Mouse (Mus musculus) kidney, postnatal 0 days (tissue): Measurements from ENCODE around the gene Hmgb2. TPM values are rescaled to one million over a fixed set of nuclear protein-coding genes. Genes with fewer than 3 reads are reported as not detected.

Source experiments
- ATAC-seq: fragments of 200-750 bp; cut with Nextera tagmentation; replicated peaks from 2 replicates; pipeline ENCODE4 v1.8.0; 2017; ENCODE audit warnings: low read depth, moderate number of reproducible peaks, moderate TSS enrichment, moderate library complexity; ENCODE audit not compliant: low FRiP score
- DNase-seq: peaks from one replicate; pipeline ENCODE4 v3.0.0-alpha.2; 2016; ENCODE audit warnings: low spot score
- H3K27ac ChIP-seq: fragments of 300-500 bp; sonication (generic); 2 replicates; pipeline ENCODE4 v1.5.1; 2014; ENCODE audit warnings: mild to moderate bottlenecking
- H3K27me3 ChIP-seq: fragments of 300-500 bp; sonication (generic); 2 replicates; pipeline ENCODE4 v1.6.1; 2014; ENCODE audit warnings: low read length, mixed read lengths; ENCODE audit not compliant: insufficient read depth
- H3K36me3 ChIP-seq: fragments of 300-500 bp; sonication (generic); 2 replicates; pipeline ENCODE4 v1.6.1; 2014; ENCODE audit warnings: low read length, mixed read lengths; ENCODE audit not compliant: insufficient read depth
- H3K4me1 ChIP-seq: fragments of 300-500 bp; sonication (generic); replicated peaks from 2 replicates; pipeline ENCODE4 v1.6.1; 2014; ENCODE audit warnings: antibody characterized with exemption, low read length, mixed read lengths; ENCODE audit not compliant: insufficient read depth
- H3K4me2 ChIP-seq: fragments of 300-500 bp; sonication (generic); 2 replicates; pipeline ENCODE4 v1.6.1; 2014; ENCODE audit warnings: mild to moderate bottlenecking, low read length, moderate library complexity, mixed read lengths
- H3K4me3 ChIP-seq: fragments of 300-500 bp; sonication (generic); replicated peaks from 2 replicates; pipeline ENCODE4 v1.5.1; 2014; ENCODE audit warnings: low read depth, low read length
- H3K9ac ChIP-seq: fragments of 300-500 bp; sonication (generic); 2 replicates; pipeline ENCODE4 v1.6.1; 2014; ENCODE audit warnings: low read depth, low read length
- H3K9me3 ChIP-seq: fragments of 300-500 bp; sonication (generic); replicated peaks from 2 replicates; pipeline ENCODE4 v1.6.1; 2016; ENCODE audit warnings: low read length, inconsistent platforms, mixed read lengths
- CTCF ChIP-seq: IDR thresholded peaks from 2 replicates; pipeline ENCODE4 v1.5.1; 2016; ENCODE audit warnings: antibody characterized with exemption, low read depth, mild to moderate bottlenecking, moderate library complexity
- WGBS: fragments of 180-500 bp; shearing (Covaris S2); extraction: QIAGEN DNeasy Blood & Tissue Kit; methylation state at CpG from one replicate; pipeline ENCODE4 v1.1.7; 2014; 5-methylcytosine and 5-hydroxymethylcytosine counted together
- polyA plus RNA-seq: library from polyadenylated mRNA; unstranded; fragments of >200 nt; fragmentation: Nextera tagmentation; extraction: Ambion mirVana; gene quantifications from 2 replicates; pipeline ENCODE4 v1.2.1, GENCODE M21; 2015

Gene Hmgb2
- polyA plus RNA-seq, 1 experiment from 2014 or later: 307 TPM

- TF ChIP-seq CTCF: no peak
Measured at GRCm38 (mm10) chr8:57533106-57533505, 21.4 kb downstream of the Hmgb2 start.

GRCm38 (mm10) chr8:57534495-57534894, 22.8 kb downstream of the Hmgb2 start:
- H3K4me1 ChIP-seq: no peaks in the 10 kb centered on the region
- 0 out of 2 replicates have a peak, but pooled peaks cover 7% of the 10 kb centered on the region for H3K36me3 ChIP-seq
- H3K27ac ChIP-seq: no peak overlapping the region
- no peak overlapping the region for H3K9ac ChIP-seq
- H3K27me3 ChIP-seq: no peaks in the 10 kb centered on the region
- DNase-seq (no peak), ATAC-seq (no peak)
- 71% methylated on average over 4 of the region's 4 CpGs for WGBS
- TF ChIP-seq CTCF: no peak
- no peaks in the 10 kb centered on the region for H3K9me3 ChIP-seq
- no peak overlapping the region for H3K4me2 ChIP-seq
- H3K4me3 ChIP-seq: no peak overlapping the region

More at GRCm38 (mm10) chr8:57533106-57533505, 21.4 kb downstream of the Hmgb2 start:
- Histone ChIP-seq H3K27me3 (no peaks in the 10 kb centered on the region), H3K4me1 (no peaks in the 10 kb centered on the region), H3K4me3 (no peak overlapping the region), H3K9ac (no peak overlapping the region), H3K9me3 (no peaks in the 10 kb centered on the region), H3K27ac (no peak overlapping the region), H3K4me2 (no peak overlapping the region), H3K36me3 (0 out of 2 replicates have a peak, but pooled peaks cover 7% of the 10 kb centered on the region)
- 95% methylated on average over 4 of the region's 4 CpGs for WGBS
- no peak for DNase-seq
- ATAC-seq: no peak

- Histone ChIP-seq H3K36me3 (0 out of 2 replicates have a peak, but pooled peaks cover 7% of the 10 kb centered on the region), H3K27ac (no peak overlapping the region), H3K4me3 (no peak overlapping the region), H3K27me3 (no peaks in the 10 kb centered on the region), H3K4me1 (no peaks in the 10 kb centered on the region), H3K9ac (no peak overlapping the region), H3K4me2 (no peak overlapping the region), H3K9me3 (no peaks in the 10 kb centered on the region)
- ATAC-seq: no peak
- DNase-seq: no peak
- whole genome bisulfite sequencing: 93% methylated on average over 6 of the region's 6 CpGs
- no peak for TF ChIP-seq CTCF
Measured at GRCm38 (mm10) chr8:57536167-57536566, 24.5 kb downstream of the Hmgb2 start.

- no peak for DNase-seq
Measured at GRCm38 (mm10) chr8:57538601-57539000, 26.9 kb downstream of the Hmgb2 start.

GRCm38 (mm10) chr8:57540110-57540838, 28.6 kb downstream of the Hmgb2 start:
- H3K4me1 ChIP-seq: no peaks in the 10 kb centered on the region
- WGBS: 43% methylated on average over 12 of the region's 12 CpGs
- no peak overlapping the region for H3K27ac ChIP-seq
- no peaks in the 10 kb centered on the region for H3K27me3 ChIP-seq
- 0 out of 2 replicates have a peak, but pooled peaks cover 7% of the 10 kb centered on the region for H3K36me3 ChIP-seq
- H3K9ac ChIP-seq: no peak overlapping the region
- peak; percentile 92 for DNase-seq
- H3K4me3 ChIP-seq: no peak overlapping the region
- H3K4me2 ChIP-seq: no peak overlapping the region
- TF ChIP-seq CTCF: peak; percentile 87
- ATAC-seq: no peak; the same call in 1 of the 2 replicates
- no peaks in the 10 kb centered on the region for H3K9me3 ChIP-seq

More at GRCm38 (mm10) chr8:57538601-57539000, 26.9 kb downstream of the Hmgb2 start:
- Histone ChIP-seq H3K4me3 (no peak overlapping the region), H3K9ac (no peak overlapping the region), H3K4me1 (no peaks in the 10 kb centered on the region), H3K4me2 (no peak overlapping the region), H3K27ac (no peak overlapping the region), H3K27me3 (no peaks in the 10 kb centered on the region), H3K36me3 (0 out of 2 replicates have a peak, but pooled peaks cover 7% of the 10 kb centered on the region), H3K9me3 (no peaks in the 10 kb centered on the region)
- WGBS: 87% methylated on average over 7 of the region's 7 CpGs
- no peak for ATAC-seq
- no peak for TF ChIP-seq CTCF

GRCm38 (mm10) chr8:57540951-57541350, 29.2 kb downstream of the Hmgb2 start:
- 88% methylated on average over 11 of the region's 11 CpGs for WGBS
- no peak for ATAC-seq

More at GRCm38 (mm10) chr8:57540951-57541350, 29.2 kb downstream of the Hmgb2 start:
- no peaks in the 10 kb centered on the region for H3K4me1 ChIP-seq
- 0 out of 2 replicates have a peak, but pooled peaks cover 2% of the 10 kb centered on the region for H3K36me3 ChIP-seq
- H3K4me2 ChIP-seq: no peak overlapping the region
- no peak for DNase-seq
- H3K27me3 ChIP-seq: no peaks in the 10 kb centered on the region
- H3K4me3 ChIP-seq: no peak overlapping the region
- no peaks in the 10 kb centered on the region for H3K9me3 ChIP-seq
- H3K27ac ChIP-seq: no peak overlapping the region
- TF ChIP-seq CTCF: no peak
- H3K9ac ChIP-seq: no peak overlapping the region
